Mouse (Mus musculus) heart, postnatal 10 days (tissue): ENCODE measurements around the gene Fam83d. TPM values are rescaled to one million over a fixed set of nuclear protein-coding genes. Genes with fewer than 3 reads are reported as not detected.

Experiments
- DNase-seq, 2 experiments: peaks; one replicate each; pipeline ENCODE4 v3.0.0; 2021
- intact Hi-C: fragments of 180-260 bp; cut with DNase I; formaldehyde crosslinking; loops from one replicate; pipeline ENCODE4 v1.15.1; 2025
- microRNA-seq, 2 experiments: library from miRNA; unstranded; fragments of <30 nt; microRNA quantifications; one replicate each; pipeline ENCODE4 v1.2.0; 2022
- total RNA-seq, 2 experiments: library from RNA; stranded (reverse); gene quantifications; 2 replicates each; pipeline ENCODE4 v1.2.3; 2021

Fam83d gene
- total RNA-seq, 2 experiments from 2014 or later = 8.7 to 9.6 TPM

- intact Hi-C loops = loop anchor here (2.0 kb wide), 1 partner anchor 27 kb away; the partner anchor contains the start of gene Fam83d
- no peak for DNase-seq
Measured at GRCm38 (mm10) chr2:158795875-158796274, 28.0 kb downstream of the Fam83d start.

- intact Hi-C loops = no loop called here
- DNase-seq = peak in 1 of 2 experiments; percentile 12
Measured at GRCm38 (mm10) chr2:158799328-158799727, 31.4 kb downstream of the Fam83d start.

- intact Hi-C loops = no loop called here
Measured at GRCm38 (mm10) chr2:158800788-158801187, 32.9 kb downstream of the Fam83d start.

GRCm38 (mm10) chr2:158803575-158803974, 35.7 kb downstream of the Fam83d start:
- DNase-seq = no peak
- intact Hi-C loops = no loop called here

More at GRCm38 (mm10) chr2:158800788-158801187, 32.9 kb downstream of the Fam83d start:
- DNase-seq = no peak

GRCm38 (mm10) chr2:158815686-158816085, 47.8 kb downstream of the Fam83d start:
- intact Hi-C loops = no loop called here
- DNase-seq = no peak

- intact Hi-C loops = no loop called here
- no peak for DNase-seq
Measured at GRCm38 (mm10) chr2:158816239-158816638, 48.3 kb downstream of the Fam83d start.

GRCm38 (mm10) chr2:158817708-158818107, 49.8 kb downstream of the Fam83d start:
- DNase-seq = no peak
- intact Hi-C loops = no loop called here

DNA sequence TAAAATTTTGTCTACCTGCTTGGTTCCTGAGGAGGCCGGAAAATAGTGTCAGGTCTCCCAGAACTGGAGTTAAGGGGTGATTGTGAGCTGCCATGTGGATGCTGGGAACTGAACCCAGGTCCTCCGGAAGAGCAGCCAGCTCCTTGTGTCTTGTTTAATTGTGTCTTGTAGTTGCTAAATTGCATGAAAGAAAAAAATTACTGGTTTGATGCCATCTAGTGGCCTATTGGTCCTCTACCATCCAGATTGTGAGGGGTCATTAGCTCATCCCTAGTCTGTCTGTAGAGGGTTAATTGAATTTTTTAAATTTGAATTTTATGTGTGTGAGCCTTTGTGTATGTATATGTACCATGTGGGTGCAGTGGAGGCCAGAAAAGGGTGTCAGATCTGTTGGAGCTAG, 60.2 kb downstream of the Fam83d start:
- DNase-seq = no peak
- intact Hi-C loops = no loop called here

GRCm38 (mm10) chr2:158829746-158830145, 61.9 kb downstream of the Fam83d start:
- intact Hi-C loops = no loop called here

DNA sequence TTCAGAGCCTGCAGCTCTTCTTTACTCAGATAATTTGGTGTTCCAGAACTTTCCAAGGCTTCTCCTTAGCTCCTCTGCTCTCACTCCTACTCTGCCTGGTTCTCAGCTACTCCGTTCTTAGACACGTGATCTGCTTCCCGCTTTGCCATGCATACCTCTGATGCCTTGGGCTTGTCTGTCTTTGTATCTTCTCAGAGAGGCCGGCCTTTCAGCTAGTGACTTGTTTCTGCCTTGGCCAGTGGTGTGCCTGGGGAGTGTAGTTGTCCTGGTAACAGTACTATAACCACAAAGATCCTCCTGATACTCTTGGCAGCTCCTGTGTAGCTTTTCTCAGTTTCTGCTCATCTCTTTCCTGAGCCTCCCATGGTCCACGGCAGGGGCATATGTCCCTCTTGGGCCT, 65.3 kb downstream of the Fam83d start:
- DNase-seq = peak; percentile 31 to 39
- intact Hi-C loops = no loop called here

More at GRCm38 (mm10) chr2:158829746-158830145, 61.9 kb downstream of the Fam83d start:
- no peak for DNase-seq

- intact Hi-C loops = no loop called here
Measured at GRCm38 (mm10) chr2:158833645-158834044, 65.8 kb downstream of the Fam83d start.

More at GRCm38 (mm10) chr2:158833645-158834044, 65.8 kb downstream of the Fam83d start:
- peak; percentile 19 to 29 for DNase-seq

Small RNA genes within 50 kb of the gene (microRNA-seq; reads per million reads assigned to microRNA genes)
- gene Gm26141 = 0 reads per million in 2 experiments

Other genes with a start within 250 kb of the Fam83d start
- gene Slc32a1, start 157.3 kb upstream of the Fam83d start, total RNA-seq = not detected
- gene Actr5, start 143.2 kb upstream of the Fam83d start, total RNA-seq = 1 to 10 TPM; 7.5 to 8.2 TPM
- 10 to 100 TPM; 18.3 to 22.1 TPM for gene Ppp1r16b, start 102.7 kb upstream of the Fam83d start, total RNA-seq
- 10 to 100 TPM; 24.9 to 30.2 TPM for gene Dhx35, start 26.7 kb downstream of the Fam83d start, total RNA-seq